Comparison of ENCODE assay signal across 8 mouse cellular contexts in genomic region chr4:56865971-56866370, GRCm38 (mm10). TPM values are rescaled to one million over a fixed set of nuclear protein-coding genes. Genes with fewer than 3 reads are reported as not detected.
DNase-seq lines count a peak whose midpoint lies in the region; ATAC-seq and TF ChIP-seq lines count a peak whose summit lies in the region.

No protein-coding gene starts in this region.

- H3K27ac ChIP-seq in layer of hippocampus, adult 2 months = peak overlapping the region; percentile 92; the same call in 1 of the 2 replicates
- no peak overlapping the region for H3K27ac ChIP-seq in limb, embryonic 14.5 days (replicated peaks; ENCODE audit: low read depth, low read length)

- H3K4me3 ChIP-seq in layer of hippocampus, adult 2 months = no peak overlapping the region
- H3K4me3 ChIP-seq in limb, embryonic 14.5 days (replicated peaks; ENCODE audit: low read length) = no peak overlapping the region

- H3K36me3 ChIP-seq in limb, embryonic 14.5 days (ENCODE audit: control insufficient read depth, insufficient read depth, low read length) = no peaks in the 10 kb centered on the region

- H3K9me3 ChIP-seq in limb, embryonic 14.5 days (ENCODE audit: control insufficient read depth, low read length) = no peaks in the 10 kb centered on the region

- WGBS in limb, embryonic 14.5 days = 47% methylated on average over 4 of the region's 4 CpGs

- DNase-seq in adrenal gland, adult 2 months = peak; percentile 24
- DNase-seq in adrenal gland, postnatal 25 days = no peak
- no peak for DNase-seq in layer of hippocampus, adult 2 months (ENCODE audit: low spot score in 2 of 2)
- no peak for DNase-seq in layer of hippocampus, postnatal 36 days
- peak; percentile 40 to 43 for DNase-seq in cerebellum, postnatal 14 days
- DNase-seq in limb, embryonic 14.5 days (ENCODE audit: low spot score) = peak; percentile 30
- DNase-seq in thymus, postnatal 25 days = no peak

- ATAC-seq in limb, embryonic 14.5 days (ENCODE audit: low FRiP score, low read depth) = no peak
- ATAC-seq in granulocyte monocyte progenitor cell, adult 5-6 weeks (replicated peaks; ENCODE audit: poor library complexity, severe bottlenecking) = no peak

- H3K4me1 ChIP-seq in limb, embryonic 14.5 days (ENCODE audit: control insufficient read depth, insufficient read depth, low read length) = peaks cover 9% of the 10 kb centered on the region; the same call in 1 of the 2 replicates

- H3K27me3 ChIP-seq in limb, embryonic 14.5 days (ENCODE audit: control insufficient read depth, insufficient read depth, low read length) = no peaks in the 10 kb centered on the region

- no peak for TF ChIP-seq CTCF in layer of hippocampus, adult 2 months (conservative IDR thresholded peaks at IDR 0.05)

- no peak overlapping the region for H3K9ac ChIP-seq in limb, embryonic 14.5 days (ENCODE audit: low read depth, low read length, severe bottlenecking)

- H3K4me2 ChIP-seq in limb, embryonic 14.5 days (replicated peaks; ENCODE audit: low read depth, low read length, severe bottlenecking) = no peak overlapping the region

- no peak for TF ChIP-seq POLR2A in limb, embryonic 14.5 days (IDR thresholded peaks at IDR 0.05; ENCODE audit: borderline replicate concordance, extremely low read depth, insufficient read depth, insufficient read length)

RNA-seq across cellular contexts. Expression of gene Ctnnal1, which starts 1.0 kb away (rescaled TPM):
- 10 to 100 TPM; 16.7 to 24.6 TPM for total RNA-seq in adrenal gland, adult 2 months (2021)
- 3.1 and 7.5 TPM in 2 replicates for polyA plus RNA-seq in adrenal gland, adult 2 months (2012; rRNA removed)
- total RNA-seq in adrenal gland, postnatal 25 days (2021) = 21.9 and 26.6 TPM in 2 replicates
- 10 to 100 TPM; 14.3 to 17.4 TPM for total RNA-seq in layer of hippocampus, adult 2 months (2021)
- total RNA-seq in layer of hippocampus, postnatal 36 days (2021) = 10 to 100 TPM; 12.5 to 15.7 TPM
- polyA plus RNA-seq in limb, embryonic 14.5 days (2012; rRNA removed) = 21.0 and 25.8 TPM in 2 replicates
- polyA plus RNA-seq in limb, embryonic 14.5 days (2014; fragmentation: Nextera tagmentation; extraction: Ambion mirVana) = 28.4 and 29.5 TPM in 2 replicates
- total RNA-seq in granulocyte monocyte progenitor cell, adult 5-6 weeks (2014; fragmentation: Nextera tagmentation) = 5.9 and 6.1 TPM in 2 replicates
- total RNA-seq in granulocyte monocyte progenitor cell, adult 5-6 weeks (2017) = 2.0 TPM in 2 replicates

Comparison
In these comparisons a context has a peak if more than half of its experiments do, and no peak if none do; other contexts are left out.
1. DNase-seq: peak in adrenal gland, adult 2 months (single experiment), cerebellum, postnatal 14 days (2 of 2) and limb, embryonic 14.5 days (single experiment); none in adrenal gland, postnatal 25 days (single experiment), layer of hippocampus, adult 2 months (0 of 2), layer of hippocampus, postnatal 36 days (0 of 2) and thymus, postnatal 25 days (single experiment).